Mouse (Mus musculus) myocyte (in vitro differentiated cells): Measurements from ENCODE around the gene Csrp3.

ENCODE experiments used
- E2F4 ChIP-seq: IDR thresholded peaks from one replicate; pipeline ENCODE4 v1.6.1; 2011; ENCODE audit warnings: mild to moderate bottlenecking, control low read depth, moderate library complexity; ENCODE audit not compliant: insufficient read depth
- MAX ChIP-seq: IDR thresholded peaks from one replicate; pipeline ENCODE4 v1.6.1; 2011; ENCODE audit warnings: low read depth, mild to moderate bottlenecking, control low read depth
- MYOD1 ChIP-seq, 3 experiments: IDR thresholded peaks; one replicate each; pipeline ENCODE4 v1.6.1; 2011; ENCODE audit warnings: control low read depth in 2 of 3, low read depth in 2 of 3, mild to moderate bottlenecking in 2 of 3, moderate library complexity in 1 of 3; ENCODE audit not compliant: insufficient read length in 2 of 3, control insufficient read depth in 1 of 3
- POLR2A ChIP-seq: IDR thresholded peaks from one replicate; pipeline ENCODE4 v1.6.1; 2011; ENCODE audit warnings: low read depth, mild to moderate bottlenecking, control low read depth, moderate library complexity; ENCODE audit not compliant: insufficient read length
- TCF12 ChIP-seq: IDR thresholded peaks from one replicate; pipeline ENCODE4 v1.6.1; 2011; ENCODE audit warnings: mild to moderate bottlenecking, control low read depth; ENCODE audit not compliant: poor library complexity, insufficient read depth, severe bottlenecking
- USF1 ChIP-seq: IDR thresholded peaks from one replicate; pipeline ENCODE4 v1.6.1; 2011; ENCODE audit warnings: low read depth, mild to moderate bottlenecking, control low read depth, moderate library complexity

GRCm38 (mm10) chr7:48790117-48790516 is 57.7 kb downstream of the Csrp3 start:
- TF ChIP-seq MYOD1 (IDR thresholded peaks at IDR 0.05; ENCODE audit: control insufficient read depth in 1 of 3, insufficient read length in 2 of 3, low read depth in 2 of 3) = no peak
- no peak for TF ChIP-seq TCF12
- TF ChIP-seq POLR2A = no peak
- TF ChIP-seq E2F4 = no peak
- no peak for TF ChIP-seq USF1
- no peak for TF ChIP-seq MAX
